Mouse (Mus musculus): ENCODE data around the gene Camk1. TPM values are rescaled to one million over a fixed set of nuclear protein-coding genes. Genes with fewer than 3 reads are reported as not detected.

The Camk1 gene
- polyA plus RNA-seq, 1 experiment: 7.7 TPM

GRCm38 (mm10) chr6:113368124-113368523 lies 24.3 kb upstream of the Camk1 start:
- TF ChIP-seq POLR2A (IDR thresholded peaks at IDR 0.05; ENCODE audit: insufficient read depth, low read length) (no peak), CTCF (IDR thresholded peaks at IDR 0.05; ENCODE audit: low read depth, low read length) (no peak), EP300 (IDR thresholded peaks at IDR 0.05; ENCODE audit: insufficient read depth, low read depth, low read length) (peak; percentile 71; the same call in 1 of the 2 replicates)

GRCm38 (mm10) chr6:113367574-113367973 lies 23.8 kb upstream of the Camk1 start:
- Histone ChIP-seq H3K27me3 (ENCODE audit: control insufficient read depth, insufficient read depth, low read length, poor library complexity, severe bottlenecking) (no peaks in the 10 kb centered on the region), H3K4me3 (ENCODE audit: low read depth, low read length) (no peak overlapping the region), H3K4me1 (ENCODE audit: control insufficient read depth, insufficient read depth, low read length) (no peaks in the 10 kb centered on the region), H3K36me3 (ENCODE audit: control insufficient read depth, insufficient read depth, low read length, poor library complexity, severe bottlenecking) (peaks cover 12% of the 10 kb centered on the region), H3K9me3 (replicated peaks; ENCODE audit: control insufficient read depth, insufficient read depth, low read length, poor library complexity, severe bottlenecking) (no peaks in the 10 kb centered on the region), H3K27ac (ENCODE audit: insufficient read depth, low read length) (peak overlapping the region; percentile 92), H3K9ac (ENCODE audit: low read depth, poor library complexity, severe bottlenecking) (0 out of 2 replicates have a peak overlapping the region, but pooled peaks have one; percentile 37)
- TF ChIP-seq POLR2A (IDR thresholded peaks at IDR 0.05; ENCODE audit: insufficient read depth, low read length): no peak
- TF ChIP-seq EP300 (IDR thresholded peaks at IDR 0.05; ENCODE audit: insufficient read depth, low read depth, low read length): no peak
- TF ChIP-seq CTCF (IDR thresholded peaks at IDR 0.05; ENCODE audit: low read depth, low read length): no peak

More at GRCm38 (mm10) chr6:113368124-113368523, 24.3 kb upstream of the Camk1 start:
- peak overlapping the region; percentile 1; the same call in 1 of the 2 replicates for H3K4me3 ChIP-seq (ENCODE audit: low read depth, low read length)
- H3K9me3 ChIP-seq (replicated peaks; ENCODE audit: control insufficient read depth, insufficient read depth, low read length, poor library complexity, severe bottlenecking): no peaks in the 10 kb centered on the region
- no peaks in the 10 kb centered on the region for H3K4me1 ChIP-seq (ENCODE audit: control insufficient read depth, insufficient read depth, low read length)
- H3K27ac ChIP-seq (ENCODE audit: insufficient read depth, low read length): peak overlapping the region; percentile 92
- H3K36me3 ChIP-seq (ENCODE audit: control insufficient read depth, insufficient read depth, low read length, poor library complexity, severe bottlenecking): peaks cover 13% of the 10 kb centered on the region
- H3K9ac ChIP-seq (ENCODE audit: low read depth, poor library complexity, severe bottlenecking): 0 out of 2 replicates have a peak overlapping the region, but pooled peaks have one; percentile 5
- no peaks in the 10 kb centered on the region for H3K27me3 ChIP-seq (ENCODE audit: control insufficient read depth, insufficient read depth, low read length, poor library complexity, severe bottlenecking)

DNA sequence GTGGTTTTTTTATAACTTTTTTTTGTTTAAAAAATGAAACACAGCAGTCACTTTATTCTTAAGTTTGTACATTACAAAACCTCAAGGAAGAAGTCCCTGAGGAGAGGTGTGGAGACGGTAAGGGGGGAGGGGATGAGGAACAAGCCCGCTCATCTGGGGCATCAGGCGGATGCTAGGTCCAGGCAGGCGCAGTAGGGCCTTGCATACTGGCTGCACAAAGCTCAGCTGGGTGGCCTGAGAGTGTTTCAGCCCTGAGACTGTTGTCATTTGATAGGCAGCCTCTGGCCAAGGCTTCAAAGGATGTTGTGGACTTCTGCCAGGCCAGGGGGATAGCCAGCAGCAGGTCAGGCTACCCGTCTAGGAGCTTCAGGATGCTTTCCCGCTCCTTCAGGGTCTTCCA lies 22.9 kb upstream of the Camk1 start:
- Histone ChIP-seq H3K27me3 (ENCODE audit: control insufficient read depth, insufficient read depth, low read length, poor library complexity, severe bottlenecking) (no peaks in the 10 kb centered on the region), H3K9ac (ENCODE audit: low read depth, poor library complexity, severe bottlenecking) (0 out of 2 replicates have a peak overlapping the region, but pooled peaks have one; percentile 37), H3K27ac (ENCODE audit: insufficient read depth, low read length) (0 out of 2 replicates have a peak overlapping the region, but pooled peaks have one; percentile 0), H3K4me1 (ENCODE audit: control insufficient read depth, insufficient read depth, low read length) (no peaks in the 10 kb centered on the region), H3K4me3 (ENCODE audit: low read depth, low read length) (peak overlapping the region; percentile 14), H3K9me3 (replicated peaks; ENCODE audit: control insufficient read depth, insufficient read depth, low read length, poor library complexity, severe bottlenecking) (no peaks in the 10 kb centered on the region), H3K36me3 (ENCODE audit: control insufficient read depth, insufficient read depth, low read length, poor library complexity, severe bottlenecking) (peaks cover 6% of the 10 kb centered on the region)
- no peak for TF ChIP-seq CTCF (IDR thresholded peaks at IDR 0.05; ENCODE audit: low read depth, low read length)
- TF ChIP-seq EP300 (IDR thresholded peaks at IDR 0.05; ENCODE audit: insufficient read depth, low read depth, low read length): no peak
- no peak for TF ChIP-seq POLR2A (IDR thresholded peaks at IDR 0.05; ENCODE audit: insufficient read depth, low read length)

DNA sequence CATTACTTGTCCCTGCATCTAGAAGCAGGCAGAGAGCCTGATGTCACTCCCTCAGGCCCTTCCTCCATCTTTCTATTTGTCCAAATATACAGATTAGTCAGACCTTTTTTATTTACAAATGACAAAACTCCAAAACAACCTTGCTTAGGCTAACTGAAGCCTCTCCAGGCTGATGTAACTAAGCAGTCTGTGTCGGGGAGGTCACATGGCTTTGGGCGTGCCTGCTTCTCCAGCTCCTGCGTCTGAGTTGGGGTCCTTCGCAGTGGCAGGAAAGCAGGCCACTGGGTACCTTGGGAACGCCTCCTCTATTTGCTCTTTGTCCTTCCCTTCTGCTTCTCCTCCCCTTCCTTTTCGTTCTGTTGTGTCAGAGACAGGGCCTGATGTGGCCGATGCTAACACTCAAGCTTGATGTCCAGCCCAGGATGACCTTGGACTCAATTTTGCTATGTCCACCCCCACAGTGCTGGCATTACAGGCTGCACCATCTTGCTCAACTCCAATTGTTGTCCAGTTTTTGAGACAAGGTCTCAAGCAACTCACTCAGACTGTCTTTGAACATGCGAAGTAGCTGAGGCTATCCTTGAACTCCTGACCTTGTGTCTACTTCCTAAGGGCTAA lies 20.8 kb upstream of the Camk1 start:
- Histone ChIP-seq H3K4me1 (ENCODE audit: control insufficient read depth, insufficient read depth, low read length) (no peaks in the 10 kb centered on the region), H3K27me3 (ENCODE audit: control insufficient read depth, insufficient read depth, low read length, poor library complexity, severe bottlenecking) (no peaks in the 10 kb centered on the region), H3K27ac (ENCODE audit: insufficient read depth, low read length) (peak overlapping the region; percentile 44), H3K9ac (ENCODE audit: low read depth, poor library complexity, severe bottlenecking) (no peak overlapping the region), H3K9me3 (replicated peaks; ENCODE audit: control insufficient read depth, insufficient read depth, low read length, poor library complexity, severe bottlenecking) (no peaks in the 10 kb centered on the region), H3K4me3 (ENCODE audit: low read depth, low read length) (no peak overlapping the region), H3K36me3 (ENCODE audit: control insufficient read depth, insufficient read depth, low read length, poor library complexity, severe bottlenecking) (no peaks in the 10 kb centered on the region; the same call in 1 of the 2 replicates)
- TF ChIP-seq CTCF (IDR thresholded peaks at IDR 0.05; ENCODE audit: low read depth, low read length): no peak
- no peak for TF ChIP-seq POLR2A (IDR thresholded peaks at IDR 0.05; ENCODE audit: insufficient read depth, low read length)
- no peak for TF ChIP-seq EP300 (IDR thresholded peaks at IDR 0.05; ENCODE audit: insufficient read depth, low read depth, low read length)

DNA sequence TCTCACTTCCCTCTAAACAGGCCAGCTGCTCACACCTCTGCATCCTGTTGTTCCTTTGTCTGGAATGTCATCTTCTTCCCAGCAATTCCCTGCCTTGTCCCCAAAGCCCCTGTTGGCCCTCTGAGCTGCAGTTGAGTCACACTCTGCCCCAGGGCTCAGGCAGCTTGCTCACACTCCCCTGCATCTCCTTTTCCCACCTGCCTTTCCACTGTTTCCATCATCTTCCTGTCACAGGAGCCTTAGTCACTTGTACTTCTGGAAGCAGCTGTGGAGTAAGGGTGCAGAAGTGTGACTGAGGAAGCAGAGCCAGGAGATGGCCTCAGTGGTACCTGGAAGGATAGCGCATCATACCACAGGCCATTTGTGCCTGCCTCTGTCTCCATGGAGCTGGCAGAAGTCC lies 18.5 kb upstream of the Camk1 start:
- Histone ChIP-seq H3K36me3 (ENCODE audit: control insufficient read depth, insufficient read depth, low read length, poor library complexity, severe bottlenecking) (no peaks in the 10 kb centered on the region), H3K27me3 (ENCODE audit: control insufficient read depth, insufficient read depth, low read length, poor library complexity, severe bottlenecking) (no peaks in the 10 kb centered on the region), H3K9ac (ENCODE audit: low read depth, poor library complexity, severe bottlenecking) (no peak overlapping the region), H3K4me3 (ENCODE audit: low read depth, low read length) (no peak overlapping the region), H3K9me3 (replicated peaks; ENCODE audit: control insufficient read depth, insufficient read depth, low read length, poor library complexity, severe bottlenecking) (no peaks in the 10 kb centered on the region), H3K27ac (ENCODE audit: insufficient read depth, low read length) (no peak overlapping the region), H3K4me1 (ENCODE audit: control insufficient read depth, insufficient read depth, low read length) (no peaks in the 10 kb centered on the region)
- TF ChIP-seq CTCF (IDR thresholded peaks at IDR 0.05; ENCODE audit: low read depth, low read length) (no peak), EP300 (IDR thresholded peaks at IDR 0.05; ENCODE audit: insufficient read depth, low read depth, low read length) (no peak), POLR2A (IDR thresholded peaks at IDR 0.05; ENCODE audit: insufficient read depth, low read length) (no peak)

- no peak for TF ChIP-seq EP300 (IDR thresholded peaks at IDR 0.05; ENCODE audit: insufficient read depth, low read depth, low read length)
- no peak for TF ChIP-seq POLR2A (IDR thresholded peaks at IDR 0.05; ENCODE audit: insufficient read depth, low read length)
- TF ChIP-seq CTCF (IDR thresholded peaks at IDR 0.05; ENCODE audit: low read depth, low read length): no peak
- Histone ChIP-seq H3K27me3 (ENCODE audit: control insufficient read depth, insufficient read depth, low read length, poor library complexity, severe bottlenecking) (no peaks in the 10 kb centered on the region), H3K27ac (ENCODE audit: insufficient read depth, low read length) (no peak overlapping the region), H3K9ac (ENCODE audit: low read depth, poor library complexity, severe bottlenecking) (no peak overlapping the region), H3K9me3 (replicated peaks; ENCODE audit: control insufficient read depth, insufficient read depth, low read length, poor library complexity, severe bottlenecking) (no peaks in the 10 kb centered on the region), H3K4me1 (ENCODE audit: control insufficient read depth, insufficient read depth, low read length) (no peaks in the 10 kb centered on the region), H3K36me3 (ENCODE audit: control insufficient read depth, insufficient read depth, low read length, poor library complexity, severe bottlenecking) (no peaks in the 10 kb centered on the region), H3K4me3 (ENCODE audit: low read depth, low read length) (no peak overlapping the region)
These were observed 17.7 kb upstream of the Camk1 start for GRCm38 (mm10) chr6:113361476-113361875.
